Mouse (Mus musculus) adrenal gland, postnatal 4 days (tissue): ENCODE measurements around the gene Chd2. TPM values are rescaled to one million over a fixed set of nuclear protein-coding genes. Genes with fewer than 3 reads are reported as not detected.

Experiments used
- DNase-seq, 2 experiments: peaks; one replicate each; pipeline ENCODE4 v3.0.0; 2021 to 2022; ENCODE audit warnings: low spot score in 2 of 2, mixed read lengths in 2 of 2
- total RNA-seq, 2 experiments: library from RNA; stranded (reverse); gene quantifications; 2 replicates each; pipeline ENCODE4 v1.2.3; 2021

The Chd2 gene
- total RNA-seq, 2 experiments from 2014 or later: 63.5 to 69.1 TPM

DNA sequence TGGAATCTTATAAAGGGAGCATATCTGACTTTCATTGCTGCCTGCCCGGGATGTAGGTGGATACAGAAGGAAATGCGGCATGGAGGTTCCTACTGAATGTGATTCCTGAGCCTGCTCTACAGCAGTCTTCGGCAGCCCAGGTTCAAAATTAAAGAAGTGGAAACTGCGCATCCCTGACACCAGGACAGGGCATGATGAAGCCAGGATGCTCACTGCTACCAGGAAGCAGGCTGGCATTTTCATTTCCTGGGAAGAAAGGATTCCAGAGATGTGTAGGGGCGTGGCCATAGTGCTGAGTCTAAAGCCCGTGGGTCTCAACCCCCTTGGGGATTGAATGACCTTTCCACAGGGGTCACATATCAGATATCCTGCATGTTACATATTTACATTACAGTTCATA, 163.6 kb downstream of the Chd2 start:
- no peak for DNase-seq

DNA sequence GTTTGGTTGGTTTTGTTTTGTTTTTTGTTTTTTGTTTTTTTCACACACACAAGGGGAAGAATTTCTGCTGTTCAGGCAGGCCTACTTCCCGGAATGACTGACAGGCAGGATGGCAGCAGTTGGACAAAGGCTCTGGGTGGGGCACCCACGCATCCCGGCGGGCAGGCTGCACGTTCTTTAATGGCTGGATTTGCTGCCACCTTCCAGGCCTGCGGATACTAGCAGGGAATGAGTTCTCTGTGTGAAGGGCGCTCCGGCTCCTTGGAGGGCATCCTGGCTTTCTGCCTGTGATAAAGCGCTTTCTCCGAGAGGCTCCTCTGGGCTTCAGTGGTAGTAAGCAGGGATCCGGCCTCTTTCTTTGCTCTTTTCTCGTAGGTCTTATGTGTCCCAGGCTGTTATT, 164.3 kb downstream of the Chd2 start:
- DNase-seq: no peak

Other genes with a start within 250 kb of the Chd2 start
- 10 to 100 TPM; 15.6 to 17.0 TPM for gene Rgma, start 166.3 kb downstream of the Chd2 start, total RNA-seq
- 10 to 100 TPM; 14.2 to 20.3 TPM for gene Fam174b, start 198.5 kb upstream of the Chd2 start, total RNA-seq